Mouse (Mus musculus) adrenal gland, postnatal 36 days (tissue): Measurements from ENCODE around the gene Chd3. TPM values are rescaled to one million over a fixed set of nuclear protein-coding genes. Genes with fewer than 3 reads are reported as not detected.
"Not testable (repeated sequence)": the region's sequence is repeated elsewhere in the genome, so short reads cannot be mapped to it uniquely, and the experiment has no call there.

Source experiments
- DNase-seq, 2 experiments: peaks; one replicate each; pipeline ENCODE4 v3.0.0; 2021; ENCODE audit warnings: mixed read lengths in 1 of 2
- total RNA-seq, 2 experiments: library from RNA; stranded (reverse); gene quantifications; 2 replicates each; pipeline ENCODE4 v1.2.3; 2021

The Chd3 gene
- total RNA-seq, 2 experiments from 2014 or later = 78.6 to 119 TPM

GRCm38 (mm10) chr11:69406867-69407723 lies 37.9 kb upstream of the Chd3 start:
- DNase-seq = no peak

GRCm38 (mm10) chr11:69406282-69406681 lies 37.1 kb upstream of the Chd3 start:
- DNase-seq = no peak

GRCm38 (mm10) chr11:69405397-69406200 lies 36.4 kb upstream of the Chd3 start:
- no peak for DNase-seq

- DNase-seq = no peak
Observed at GRCm38 (mm10) chr11:69404595-69405396, 35.6 kb upstream of the Chd3 start.

GRCm38 (mm10) chr11:69403691-69404594 lies 34.7 kb upstream of the Chd3 start:
- no peak for DNase-seq

GRCm38 (mm10) chr11:69401987-69402386 lies 32.8 kb upstream of the Chd3 start:
- no peak for DNase-seq

- DNase-seq = peak; percentile 86 to 91
Observed at GRCm38 (mm10) chr11:69401210-69401637, 32.0 kb upstream of the Chd3 start.

- DNase-seq = no peak
Observed at GRCm38 (mm10) chr11:69400083-69400850, 31.1 kb upstream of the Chd3 start.

GRCm38 (mm10) chr11:69399201-69400082 lies 30.2 kb upstream of the Chd3 start:
- no peak for DNase-seq

GRCm38 (mm10) chr11:69398486-69399200 lies 29.4 kb upstream of the Chd3 start:
- DNase-seq = no peak

GRCm38 (mm10) chr11:69398059-69398458 lies 28.9 kb upstream of the Chd3 start, which contains the start of gene Tmem88:
Gene Tmem88 (minus strand): TSS chr11:69398234.
- DNase-seq = peak in 1 of 2 experiments; percentile 76

- no peak for DNase-seq
Observed at GRCm38 (mm10) chr11:69397581-69398057, 28.4 kb upstream of the Chd3 start.

- peak; percentile 53 to 72 for DNase-seq
Observed at GRCm38 (mm10) chr11:69396772-69397171, 27.6 kb upstream of the Chd3 start.

GRCm38 (mm10) chr11:69395634-69396373 lies 26.6 kb upstream of the Chd3 start:
- peak; percentile 93 to 95 for DNase-seq

GRCm38 (mm10) chr11:69395235-69395633 lies 26.0 kb upstream of the Chd3 start, which contains the start of the genes Naa38 and Cyb5d1:
Gene Naa38 (plus strand): TSS chr11:69395487.
Gene Cyb5d1 (minus strand): TSS chr11:69395631.
- peak; percentile 89 to 91 for DNase-seq

- DNase-seq = not testable (repeated sequence)
Observed at GRCm38 (mm10) chr11:69394591-69395167, 25.5 kb upstream of the Chd3 start.
